Mouse (Mus musculus) liver, postnatal 0 days (tissue): ENCODE data around the gene Cnot4. TPM values are rescaled to one million over a fixed set of nuclear protein-coding genes. Genes with fewer than 3 reads are reported as not detected.
A peak's percentile ranks its signal among the peaks of the same experiment; 100 is the strongest.
"Not testable (repeated sequence)": the region's sequence is repeated elsewhere in the genome, so short reads cannot be mapped to it uniquely, and the experiment has no call there.

Experiments
- ATAC-seq: fragments of 200-750 bp; cut with Nextera tagmentation; 2 replicates; pipeline ENCODE4 v1.8.0; 2017; ENCODE audit warnings: mild to moderate bottlenecking, moderate library complexity
- DNase-seq: peaks from one replicate; pipeline ENCODE4 v3.0.0-alpha.2; 2016
- H3K27ac ChIP-seq: fragments of 300-500 bp; sonication (generic); 2 replicates; pipeline ENCODE4 v1.5.1; 2014; ENCODE audit warnings: antibody characterized with exemption, moderate library complexity, mild to moderate bottlenecking, low read depth
- H3K27me3 ChIP-seq: fragments of 300-500 bp; sonication (generic); 2 replicates; pipeline ENCODE4 v1.6.1; 2014; ENCODE audit warnings: low read length, control low read depth, mixed read lengths; ENCODE audit not compliant: insufficient read depth
- H3K36me3 ChIP-seq: fragments of 300-500 bp; sonication (generic); replicated peaks from 2 replicates; pipeline ENCODE4 v1.6.1; 2014; ENCODE audit warnings: mild to moderate bottlenecking, control low read depth, low read length, moderate library complexity, mixed read lengths; ENCODE audit not compliant: insufficient read depth
- H3K4me1 ChIP-seq: fragments of 300-500 bp; sonication (generic); 2 replicates; pipeline ENCODE4 v1.6.1; 2014; ENCODE audit warnings: antibody characterized with exemption, mild to moderate bottlenecking, control low read depth; ENCODE audit not compliant: insufficient read depth
- H3K4me2 ChIP-seq: fragments of 300-500 bp; sonication (generic); 2 replicates; pipeline ENCODE4 v1.6.1; 2014; ENCODE audit warnings: low read depth, mild to moderate bottlenecking, low read length, moderate library complexity, mixed read lengths
- H3K4me3 ChIP-seq: fragments of 300-500 bp; sonication (generic); 2 replicates; pipeline ENCODE4 v1.5.1; 2014; ENCODE audit warnings: low read depth, low read length
- H3K9ac ChIP-seq: fragments of 300-500 bp; sonication (generic); replicated peaks from 2 replicates; pipeline ENCODE4 v1.6.1; 2014; ENCODE audit warnings: mild to moderate bottlenecking, moderate library complexity
- H3K9me3 ChIP-seq: fragments of 300-500 bp; sonication (generic); 2 replicates; pipeline ENCODE4 v1.6.1; 2016; ENCODE audit warnings: mild to moderate bottlenecking, control low read depth, low read length, mixed read lengths
- CTCF ChIP-seq: sonication (generic); IDR thresholded peaks from 2 replicates; pipeline ENCODE4 v1.5.1; 2016; ENCODE audit warnings: antibody characterized with exemption, low read depth
- EP300 ChIP-seq: IDR thresholded peaks from 2 replicates; pipeline ENCODE4 v1.6.1; 2016; ENCODE audit warnings: antibody characterized with exemption, low read depth, mild to moderate bottlenecking
- WGBS: fragments of 180-500 bp; shearing (Covaris S2); extraction: QIAGEN DNeasy Blood & Tissue Kit; methylation state at CpG from one replicate; pipeline ENCODE4 v1.1.7; 2014; ENCODE audit not compliant: insufficient replicate concordance; 5-methylcytosine and 5-hydroxymethylcytosine counted together
- polyA plus RNA-seq: library from polyadenylated mRNA; unstranded; fragments of >200 nt; fragmentation: Nextera tagmentation; extraction: Ambion mirVana; gene quantifications from 2 replicates; pipeline ENCODE4 v1.2.1, GENCODE M21; 2015

Cnot4 gene
- polyA plus RNA-seq: 10.1 and 10.7 TPM in 2 replicates

GRCm38 (mm10) chr6:35133579-35134488, at the start of gene Cnot4:
Gene Cnot4 (minus strand): TSS chr6:35133724.
- WGBS: under 1% methylated on average over 55 of the region's 55 CpGs
- H3K9me3 ChIP-seq: no peaks in the 10 kb centered on the region
- TF ChIP-seq EP300: no peak; the same call in 1 of the 2 replicates
- no peak for TF ChIP-seq CTCF
- H3K27ac ChIP-seq: peak within 1 kb of the TSS; percentile 97
- H3K9ac ChIP-seq: peak within 1 kb of the TSS; percentile 94
- peak; percentile 99 for ATAC-seq
- H3K27me3 ChIP-seq: no peaks in the 10 kb centered on the region
- peak within 1 kb of the TSS; percentile 94 for H3K4me3 ChIP-seq
- peak within 1 kb of the TSS; percentile 98 for H3K4me2 ChIP-seq
- peaks cover 20% of the 10 kb centered on the region for H3K4me1 ChIP-seq
- H3K36me3 ChIP-seq: no peaks in the 10 kb centered on the region
- DNase-seq: peak; percentile 100

GRCm38 (mm10) chr6:35179299-35179698, 45.8 kb upstream of the Cnot4 start:
- H3K27ac ChIP-seq, DNase-seq, H3K9ac ChIP-seq, H3K9me3 ChIP-seq, H3K27me3 ChIP-seq, H3K4me3 ChIP-seq, ATAC-seq, H3K4me2 ChIP-seq, H3K36me3 ChIP-seq: not testable (repeated sequence)
- WGBS: 93% methylated on average over 3 of the region's 3 CpGs
- H3K4me1 ChIP-seq: peaks cover 10% of the 10 kb centered on the region; the same call in 1 of the 2 replicates

GRCm38 (mm10) chr6:35177650-35178272, 44.2 kb upstream of the Cnot4 start:
- peak overlapping the region; percentile 94 for H3K4me2 ChIP-seq
- no peaks in the 10 kb centered on the region for H3K27me3 ChIP-seq
- H3K36me3 ChIP-seq: no peaks in the 10 kb centered on the region
- H3K27ac ChIP-seq: peak overlapping the region; percentile 97
- no peaks in the 10 kb centered on the region for H3K9me3 ChIP-seq
- DNase-seq: peak; percentile 68
- H3K4me3 ChIP-seq: peak overlapping the region; percentile 77
- H3K9ac ChIP-seq: peak overlapping the region; percentile 92
- TF ChIP-seq CTCF: no peak
- no peak for TF ChIP-seq EP300
- WGBS: under 1% methylated on average over 60 of the region's 69 CpGs
- H3K4me1 ChIP-seq: peaks cover 10% of the 10 kb centered on the region; the same call in 1 of the 2 replicates
- ATAC-seq: peak; percentile 70

GRCm38 (mm10) chr6:35176979-35177649, 43.6 kb upstream of the Cnot4 start, which contains the start of gene Nup205:
Gene Nup205 (plus strand): TSS chr6:35177421.
- Histone ChIP-seq H3K9me3 (no peaks in the 10 kb centered on the region), H3K4me1 (peaks cover 8% of the 10 kb centered on the region; the same call in 1 of the 2 replicates), H3K36me3 (no peaks in the 10 kb centered on the region), H3K27me3 (no peaks in the 10 kb centered on the region), H3K4me3 (peak within 1 kb of the TSS; percentile 77), H3K27ac (peak within 1 kb of the TSS; percentile 97), H3K9ac (peak within 1 kb of the TSS; percentile 92), H3K4me2 (peak within 1 kb of the TSS; percentile 94)
- DNase-seq (peak; percentile 87), ATAC-seq (peak; percentile 93)
- 3% methylated on average over 33 of the region's 34 CpGs for WGBS
- TF ChIP-seq EP300 (peak; percentile 38; the same call in 1 of the 2 replicates), CTCF (no peak)

- Histone ChIP-seq H3K4me1 (peaks cover 11% of the 10 kb centered on the region; the same call in 1 of the 2 replicates), H3K4me3 (no peak overlapping the region), H3K36me3 (no peaks in the 10 kb centered on the region), H3K9ac (no peak overlapping the region), H3K4me2 (no peak overlapping the region), H3K27ac (no peak overlapping the region), H3K9me3 (no peaks in the 10 kb centered on the region), H3K27me3 (no peaks in the 10 kb centered on the region)
- no peak for ATAC-seq
- TF ChIP-seq EP300: no peak
- TF ChIP-seq CTCF: no peak
- DNase-seq: no peak
- WGBS: 79% methylated on average over 4 of the region's 4 CpGs
Observed at GRCm38 (mm10) chr6:35173181-35173580, 39.7 kb upstream of the Cnot4 start.

- H3K36me3 ChIP-seq, H3K27me3 ChIP-seq, ATAC-seq, H3K4me1 ChIP-seq, H3K4me2 ChIP-seq, H3K4me3 ChIP-seq, DNase-seq, H3K9me3 ChIP-seq, H3K9ac ChIP-seq, H3K27ac ChIP-seq: not testable (repeated sequence)
- WGBS: 62% methylated on average over 3 of the region's 3 CpGs
- TF ChIP-seq CTCF: peak; percentile 37
Observed at GRCm38 (mm10) chr6:35172028-35172427, 38.5 kb upstream of the Cnot4 start.
